Mouse (Mus musculus): ENCODE measurements at regions not wholly inside any gene's neighbourhood (a gene's known extent, or its start where the extent isn't known, plus 50 kb on each side); places are given as distances from the start of the nearest gene placed in this dataset.

- ATAC-seq (ENCODE audit: insufficient read depth) (no peak), DNase-seq (ENCODE audit: low read depth in 3 of 3, low spot score in 3 of 3) (no peak)
- peaks cover 16 to 30% of the 10 kb centered on the region in 2 experiments for H3K4me1 ChIP-seq (replicated peaks; ENCODE audit: control insufficient read depth in 2 of 2, insufficient read depth in 2 of 2, low read length in 1 of 2)
- no peaks in the 10 kb centered on the region for H3K9me3 ChIP-seq (ENCODE audit: control insufficient read depth, low read length)
- no peak overlapping the region for H3K4me3 ChIP-seq (ENCODE audit: insufficient read depth in 1 of 2, low read depth in 2 of 2, low read length in 2 of 2)
- H3K9ac ChIP-seq (replicated peaks), result no peak overlapping the region
- H3K27ac ChIP-seq, result no peak overlapping the region
- H3K27me3 ChIP-seq (ENCODE audit: control insufficient read depth, insufficient read depth, low read length), result no peaks in the 10 kb centered on the region
- H3K4me2 ChIP-seq (ENCODE audit: low read depth), result no peak overlapping the region
- TF ChIP-seq EP300 (IDR thresholded peaks at IDR 0.05; ENCODE audit: low read depth) (no peak), CTCF (IDR thresholded peaks at IDR 0.05; ENCODE audit: low read depth) (no peak)
- WGBS (ENCODE audit: insufficient replicate concordance), result 75% methylated on average over 6 of the region's 6 CpGs
- no peaks in the 10 kb centered on the region for H3K36me3 ChIP-seq (replicated peaks; ENCODE audit: control insufficient read depth, insufficient read depth, low read depth)
Observed at GRCm38 (mm10) chr17:50420690-50421089, 88.5 kb upstream of the Plcl2 start.

GRCm38 (mm10) chr17:50421476-50421875 lies 87.7 kb upstream of the Plcl2 start:
- peaks cover 23 to 35% of the 10 kb centered on the region in 2 experiments for H3K4me1 ChIP-seq (replicated peaks; ENCODE audit: control insufficient read depth in 2 of 2, insufficient read depth in 2 of 2, low read length in 1 of 2)
- DNase-seq (ENCODE audit: low read depth in 3 of 3, low spot score in 3 of 3) (no peak), ATAC-seq (ENCODE audit: insufficient read depth) (no peak)
- H3K36me3 ChIP-seq (replicated peaks; ENCODE audit: control insufficient read depth, insufficient read depth, low read depth), result no peaks in the 10 kb centered on the region
- 80% methylated on average over 10 of the region's 10 CpGs for WGBS (ENCODE audit: insufficient replicate concordance)
- no peaks in the 10 kb centered on the region for H3K9me3 ChIP-seq (ENCODE audit: control insufficient read depth, low read length)
- no peak for TF ChIP-seq CTCF (IDR thresholded peaks at IDR 0.05; ENCODE audit: low read depth)
- TF ChIP-seq EP300 (IDR thresholded peaks at IDR 0.05; ENCODE audit: low read depth), result no peak
- H3K9ac ChIP-seq (replicated peaks), result no peak overlapping the region
- H3K4me2 ChIP-seq (ENCODE audit: low read depth), result no peak overlapping the region
- no peaks in the 10 kb centered on the region for H3K27me3 ChIP-seq (ENCODE audit: control insufficient read depth, insufficient read depth, low read length)
- H3K27ac ChIP-seq, result no peak overlapping the region
- no peak overlapping the region for H3K4me3 ChIP-seq (ENCODE audit: insufficient read depth in 1 of 2, low read depth in 2 of 2, low read length in 2 of 2)

- Histone ChIP-seq H3K27me3 (ENCODE audit: control insufficient read depth, insufficient read depth, low read length) (no peaks in the 10 kb centered on the region; the same call in 1 of the 2 replicates), H3K4me3 (ENCODE audit: insufficient read depth in 1 of 2, low read depth in 2 of 2, low read length in 2 of 2) (no peak overlapping the region), H3K27ac (peak overlapping the region; percentile 65), H3K36me3 (replicated peaks; ENCODE audit: control insufficient read depth, insufficient read depth, low read depth) (no peaks in the 10 kb centered on the region), H3K4me1 (replicated peaks; ENCODE audit: control insufficient read depth in 2 of 2, insufficient read depth in 2 of 2, low read length in 1 of 2) (peaks cover 23 to 29% of the 10 kb centered on the region in 2 experiments), H3K4me2 (ENCODE audit: low read depth) (peak overlapping the region; percentile 50), H3K9ac (replicated peaks) (no peak overlapping the region; the same call in 1 of the 2 replicates), H3K9me3 (ENCODE audit: control insufficient read depth, low read length) (no peaks in the 10 kb centered on the region)
- DNase-seq (ENCODE audit: low read depth in 3 of 3, low spot score in 3 of 3), result peak; percentile 80 to 82 (median 81)
- TF ChIP-seq CTCF (IDR thresholded peaks at IDR 0.05; ENCODE audit: low read depth) (no peak), EP300 (IDR thresholded peaks at IDR 0.05; ENCODE audit: low read depth) (peak; percentile 96)
- ATAC-seq (ENCODE audit: insufficient read depth), result peak; percentile 100
- 15% methylated on average over 3 of the region's 3 CpGs for WGBS (ENCODE audit: insufficient replicate concordance)
Observed at GRCm38 (mm10) chr17:50425110-50425509, 84.1 kb upstream of the Plcl2 start.

- peak; percentile 57; the same call in 1 of the 2 replicates for ATAC-seq (ENCODE audit: insufficient read depth)
- H3K9ac ChIP-seq (replicated peaks), result no peak overlapping the region
- 30% methylated on average over 4 of the region's 4 CpGs for WGBS (ENCODE audit: insufficient replicate concordance)
Observed at GRCm38 (mm10) chr17:50425531-50425930, 83.7 kb upstream of the Plcl2 start.

GRCm38 (mm10) chr17:50426146-50426545 lies 83.1 kb upstream of the Plcl2 start:
- Histone ChIP-seq H3K4me1 (replicated peaks; ENCODE audit: control insufficient read depth in 2 of 2, insufficient read depth in 2 of 2, low read length in 1 of 2) (peaks cover 23 to 25% of the 10 kb centered on the region in 2 experiments), H3K4me2 (ENCODE audit: low read depth) (no peak overlapping the region), H3K9me3 (ENCODE audit: control insufficient read depth, low read length) (no peaks in the 10 kb centered on the region), H3K9ac (replicated peaks) (no peak overlapping the region), H3K4me3 (ENCODE audit: insufficient read depth in 1 of 2, low read depth in 2 of 2, low read length in 2 of 2) (no peak overlapping the region), H3K36me3 (replicated peaks; ENCODE audit: control insufficient read depth, insufficient read depth, low read depth) (no peaks in the 10 kb centered on the region), H3K27me3 (ENCODE audit: control insufficient read depth, insufficient read depth, low read length) (no peaks in the 10 kb centered on the region; the same call in 1 of the 2 replicates), H3K27ac (no peak overlapping the region)
- no peak for DNase-seq (ENCODE audit: low read depth in 3 of 3, low spot score in 3 of 3)
- no peak for TF ChIP-seq EP300 (IDR thresholded peaks at IDR 0.05; ENCODE audit: low read depth)
- TF ChIP-seq CTCF (IDR thresholded peaks at IDR 0.05; ENCODE audit: low read depth), result no peak
- 65% methylated on average over 7 of the region's 7 CpGs for WGBS (ENCODE audit: insufficient replicate concordance)
- no peak for ATAC-seq (ENCODE audit: insufficient read depth)

More at GRCm38 (mm10) chr17:50425531-50425930, 83.7 kb upstream of the Plcl2 start:
- H3K9me3 ChIP-seq (ENCODE audit: control insufficient read depth, low read length), result no peaks in the 10 kb centered on the region
- TF ChIP-seq EP300 (IDR thresholded peaks at IDR 0.05; ENCODE audit: low read depth) (no peak), CTCF (IDR thresholded peaks at IDR 0.05; ENCODE audit: low read depth) (no peak)
- DNase-seq (ENCODE audit: low read depth in 3 of 3, low spot score in 3 of 3), result no peak
- peak overlapping the region; percentile 50 for H3K4me2 ChIP-seq (ENCODE audit: low read depth)
- H3K4me1 ChIP-seq (replicated peaks; ENCODE audit: control insufficient read depth in 2 of 2, insufficient read depth in 2 of 2, low read length in 1 of 2), result peaks cover 23 to 25% of the 10 kb centered on the region in 2 experiments
- no peak overlapping the region for H3K4me3 ChIP-seq (ENCODE audit: insufficient read depth in 1 of 2, low read depth in 2 of 2, low read length in 2 of 2)
- H3K27me3 ChIP-seq (ENCODE audit: control insufficient read depth, insufficient read depth, low read length), result no peaks in the 10 kb centered on the region; the same call in 1 of the 2 replicates
- peak overlapping the region; percentile 65 for H3K27ac ChIP-seq
- no peaks in the 10 kb centered on the region for H3K36me3 ChIP-seq (replicated peaks; ENCODE audit: control insufficient read depth, insufficient read depth, low read depth)
